Mouse (Mus musculus) MEL (cell line): ENCODE results near the gene Hs6st3. TPM values are rescaled to one million over a fixed set of nuclear protein-coding genes. Genes with fewer than 3 reads are reported as not detected.

ENCODE experiments used
- DNase-seq: peaks from one replicate; pipeline ENCODE4 v3.0.0; 2011; ENCODE audit warnings: low read depth, low spot score
- H3K27ac ChIP-seq: 2 replicates; pipeline ENCODE4 v1.5.1; 2012; ENCODE audit warnings: low read depth, mild to moderate bottlenecking, control low read depth, low read length, moderate library complexity; ENCODE audit not compliant: control insufficient read depth
- H3K27me3 ChIP-seq, 2 experiments: fragments of 150-350 bp in 1 of 2; sonication (generic) in 1 of 2; 2 replicates each; pipeline ENCODE4 v1.6.1; 2012; ENCODE audit warnings: low read length in 2 of 2, mild to moderate bottlenecking in 2 of 2, improper control_type of control experiment in 1 of 2, moderate library complexity in 1 of 2; ENCODE audit not compliant: insufficient read depth in 2 of 2, control insufficient read depth in 1 of 2
- H3K36me3 ChIP-seq, 2 experiments: 2 replicates each; pipeline ENCODE4 v1.6.1; 2012 to 2014; ENCODE audit warnings: low read length in 2 of 2, improper control_type of control experiment in 1 of 2, inconsistent platforms in 1 of 2, mild to moderate bottlenecking in 1 of 2; ENCODE audit not compliant: insufficient read depth in 2 of 2, control insufficient read depth in 1 of 2
- H3K4me1 ChIP-seq, 2 experiments: fragments of 150-350 bp in 1 of 2; sonication (generic) in 1 of 2; 2 replicates each; pipeline ENCODE4 v1.6.1; 2012; ENCODE audit warnings: low read length in 2 of 2, improper control_type of control experiment in 1 of 2, mild to moderate bottlenecking in 1 of 2; ENCODE audit not compliant: insufficient read depth in 2 of 2, control insufficient read depth in 1 of 2
- H3K4me3 ChIP-seq, 2 experiments: fragments of 150-350 bp in 1 of 2; sonication (generic) in 1 of 2; 2 replicates each; pipeline ENCODE4 v1.5.1; 2012; ENCODE audit warnings: low read depth in 2 of 2, low read length in 2 of 2, mild to moderate bottlenecking in 2 of 2, moderate library complexity in 2 of 2, control low read depth in 1 of 2, improper control_type of control experiment in 1 of 2; ENCODE audit not compliant: control insufficient read depth in 1 of 2, insufficient read depth in 1 of 2
- H3K79me2 ChIP-seq: 2 replicates; pipeline ENCODE4 v1.6.1; 2012; ENCODE audit warnings: mild to moderate bottlenecking, low read length, moderate library complexity; ENCODE audit not compliant: control insufficient read depth, poor library complexity, insufficient read depth
- H3K9ac ChIP-seq: 2 replicates; pipeline ENCODE4 v1.6.1; 2012; ENCODE audit warnings: low read depth, mild to moderate bottlenecking, control low read depth, low read length, moderate library complexity; ENCODE audit not compliant: control insufficient read depth, poor library complexity, severe bottlenecking
- H3K9me3 ChIP-seq: fragments of 150-350 bp; sonication (generic); replicated peaks from 2 replicates; pipeline ENCODE4 v1.6.1; 2012; ENCODE audit warnings: mild to moderate bottlenecking, low read length, improper control_type of control experiment, moderate library complexity; ENCODE audit not compliant: insufficient read depth
- BHLHE40 ChIP-seq: IDR thresholded peaks from 2 replicates; pipeline ENCODE4 v1.6.1; 2012; ENCODE audit warnings: low read depth, mild to moderate bottlenecking, inconsistent platforms, low read length, improper control_type of control experiment, borderline replicate concordance
- EP300 ChIP-seq, 2 experiments: IDR thresholded peaks; 2 replicates each; pipeline ENCODE4 v1.6.1; 2011; ENCODE audit warnings: improper control_type of control experiment in 2 of 2, low read length in 2 of 2, low read depth in 1 of 2, mild to moderate bottlenecking in 1 of 2
- GABPA ChIP-seq: IDR thresholded peaks from 2 replicates; pipeline ENCODE4 v1.6.1; 2012; ENCODE audit warnings: low read depth, mild to moderate bottlenecking, inconsistent platforms, low read length, improper control_type of control experiment, moderate library complexity
- HCFC1 ChIP-seq: IDR thresholded peaks from 2 replicates; pipeline ENCODE4 v1.6.1; 2012; ENCODE audit warnings: low read depth, mild to moderate bottlenecking, inconsistent platforms, low read length, improper control_type of control experiment, moderate library complexity
- KAT2A ChIP-seq: conservative IDR thresholded peaks from 2 replicates; pipeline ENCODE4 v1.6.1; 2012; ENCODE audit warnings: low read depth, low read length, improper control_type of control experiment, inconsistent platforms
- MAX ChIP-seq: IDR thresholded peaks from 2 replicates; pipeline ENCODE4 v1.6.1; 2011; ENCODE audit warnings: low read length, improper control_type of control experiment
- MAZ ChIP-seq: IDR thresholded peaks from 2 replicates; pipeline ENCODE4 v1.6.1; 2012; ENCODE audit warnings: low read depth, mild to moderate bottlenecking, inconsistent platforms, low read length, improper control_type of control experiment
- MEF2A ChIP-seq: IDR thresholded peaks from 2 replicates; pipeline ENCODE4 v1.6.1; 2014; ENCODE audit warnings: low read depth, mild to moderate bottlenecking, inconsistent platforms, low read length, improper control_type of control experiment; ENCODE audit not compliant: poor library complexity, insufficient replicate concordance, severe bottlenecking; ENCODE audit errors: extremely low read depth
- MYC ChIP-seq: IDR thresholded peaks from 2 replicates; pipeline ENCODE4 v1.6.1; 2011; ENCODE audit warnings: low read depth, mild to moderate bottlenecking, low read length, improper control_type of control experiment, moderate library complexity
- NELFE ChIP-seq: IDR thresholded peaks from 2 replicates; pipeline ENCODE4 v1.6.1; 2011; ENCODE audit warnings: low read depth, low read length, improper control_type of control experiment
- POLR2A ChIP-seq, 2 experiments: IDR thresholded peaks; 2 replicates each; pipeline ENCODE4 v1.6.1; 2011 to 2012; ENCODE audit warnings: low read length in 2 of 2, mild to moderate bottlenecking in 2 of 2, control low read depth in 1 of 2, improper control_type of control experiment in 1 of 2, low read depth in 1 of 2, moderate library complexity in 1 of 2; ENCODE audit not compliant: control insufficient read depth in 1 of 2, insufficient read depth in 1 of 2, poor library complexity in 1 of 2
- RAD21 ChIP-seq: IDR thresholded peaks from 2 replicates; pipeline ENCODE4 v1.6.1; 2011; ENCODE audit warnings: mild to moderate bottlenecking, low read depth, low read length, improper control_type of control experiment
- RCOR1 ChIP-seq: IDR thresholded peaks from 2 replicates; pipeline ENCODE4 v1.6.1; 2012; ENCODE audit warnings: low read depth, mild to moderate bottlenecking, inconsistent platforms, low read length, improper control_type of control experiment
- SMC3 ChIP-seq: IDR thresholded peaks from 2 replicates; pipeline ENCODE4 v1.6.1; 2011; ENCODE audit warnings: low read depth, low read length, improper control_type of control experiment
- TAL1 ChIP-seq: IDR thresholded peaks from 2 replicates; pipeline ENCODE4 v1.6.1; 2012; ENCODE audit warnings: mild to moderate bottlenecking, inconsistent platforms, low read length, moderate library complexity, mixed read lengths
- TBP ChIP-seq: IDR thresholded peaks from 2 replicates; pipeline ENCODE4 v1.8.0; 2011; ENCODE audit warnings: low read depth, low read length, improper control_type of control experiment
- TCF12 ChIP-seq: IDR thresholded peaks from 2 replicates; pipeline ENCODE4 v1.6.1; 2014; ENCODE audit warnings: low read depth, mild to moderate bottlenecking, inconsistent platforms, low read length, improper control_type of control experiment, moderate library complexity
- USF1 ChIP-seq: IDR thresholded peaks from 2 replicates; pipeline ENCODE4 v1.6.1; 2014; ENCODE audit warnings: low read depth, mild to moderate bottlenecking, inconsistent platforms, low read length, improper control_type of control experiment, moderate library complexity
- USF2 ChIP-seq, 2 experiments: IDR thresholded peaks; 2 replicates each; pipeline ENCODE4 v1.6.1; 2011 to 2012; ENCODE audit warnings: improper control_type of control experiment in 2 of 2, low read length in 2 of 2, borderline replicate concordance in 1 of 2, inconsistent platforms in 1 of 2, low read depth in 1 of 2, mild to moderate bottlenecking in 1 of 2; ENCODE audit not compliant: insufficient read depth in 1 of 2
- ZC3H11A ChIP-seq: IDR thresholded peaks from 2 replicates; pipeline ENCODE4 v1.6.1; 2012; ENCODE audit warnings: low read depth, mild to moderate bottlenecking, inconsistent platforms, low read length, improper control_type of control experiment
- ZMIZ1 ChIP-seq: IDR thresholded peaks from 2 replicates; pipeline ENCODE4 v1.6.1; 2012; ENCODE audit warnings: low read depth, mild to moderate bottlenecking, inconsistent platforms, low read length, improper control_type of control experiment, moderate library complexity
- polyA plus RNA-seq, 2 experiments: library from polyadenylated mRNA; stranded (reverse) in 1 of 2; unstranded in 1 of 2; fragments of >175 nt in 1 of 2; fragments of >200 nt in 1 of 2; gene quantifications; 2 replicates each; pipeline versions ENCODE4 v1.2.1 to v1.2.4; 2012; ENCODE audit warnings: low replicate concordance in 2 of 2, low read depth in 1 of 2; ENCODE audit not compliant: insufficient read length in 2 of 2, insufficient read depth in 1 of 2, missing spikeins in 1 of 2
- total RNA-seq: library from RNA; depleted of rRNA; stranded (reverse); fragments of 300-350 nt; gene quantifications from 2 replicates; pipeline ENCODE4 v1.2.3, GENCODE M21; 2012

Hs6st3 gene
- total and polyA plus RNA-seq, 3 experiments: not detected

DNA sequence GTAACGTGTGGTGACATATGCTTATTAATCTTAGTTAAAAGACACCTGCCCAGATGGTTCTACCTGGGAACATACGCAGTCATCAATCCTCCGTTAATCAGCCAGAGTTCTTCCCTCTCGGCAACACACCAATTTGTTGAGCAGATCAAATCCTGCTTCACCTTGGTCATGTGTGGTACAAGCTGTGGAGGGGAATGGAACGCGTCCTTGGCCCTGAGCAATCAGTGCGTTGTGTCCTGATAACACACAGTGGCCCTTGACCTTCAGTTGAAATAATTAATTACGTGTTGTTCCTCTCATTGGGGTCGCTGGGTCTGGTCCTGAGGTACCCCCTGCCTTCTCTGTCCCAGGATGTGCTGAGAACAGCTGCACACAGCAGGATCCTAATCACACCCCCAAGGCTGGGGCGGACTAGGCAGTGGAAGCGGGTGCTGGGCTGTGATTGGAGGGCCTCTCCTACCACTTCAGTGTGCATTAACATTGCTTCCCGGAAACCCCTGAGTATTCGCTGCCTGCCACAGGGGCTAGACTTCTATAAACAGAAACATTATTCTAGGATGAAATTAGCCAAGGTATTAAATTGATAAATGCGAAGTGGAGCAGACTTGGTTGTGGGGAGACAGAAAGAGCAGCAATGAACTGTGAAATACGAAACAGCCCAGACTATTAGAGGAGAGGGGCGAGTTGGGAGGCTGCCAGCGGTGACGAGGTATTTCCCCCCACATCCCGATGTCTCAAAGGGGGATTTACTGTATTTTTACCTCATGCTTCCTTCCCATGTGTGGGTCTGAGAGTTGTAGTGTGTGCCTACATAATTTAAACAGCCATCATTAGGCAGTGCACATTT, 693.2 kb downstream of the Hs6st3 start:
- no peak overlapping the region for H3K27ac ChIP-seq
- no peaks in the 10 kb centered on the region for H3K4me1 ChIP-seq
- no peaks in the 10 kb centered on the region for H3K36me3 ChIP-seq
- no peak overlapping the region for H3K4me3 ChIP-seq
- no peaks in the 10 kb centered on the region for H3K79me2 ChIP-seq
- no peaks in the 10 kb centered on the region for H3K9me3 ChIP-seq
- no peaks in the 10 kb centered on the region for H3K27me3 ChIP-seq
- no peak overlapping the region for H3K9ac ChIP-seq
- no peak for DNase-seq
- TF ChIP-seq ZC3H11A: no peak
- no peak for TF ChIP-seq MYC
- no peak for TF ChIP-seq BHLHE40
- no peak for TF ChIP-seq SMC3
- TF ChIP-seq EP300 (IDR thresholded peaks at IDR 0.05; ENCODE audit: low read depth in 1 of 2, low read length in 2 of 2): no peak
- no peak for TF ChIP-seq USF1
- no peak for TF ChIP-seq GABPA
- TF ChIP-seq TCF12: no peak
- TF ChIP-seq POLR2A (IDR thresholded peaks at IDR 0.05; ENCODE audit: control insufficient read depth in 1 of 2, insufficient read depth in 1 of 2, low read depth in 1 of 2, low read length in 2 of 2, poor library complexity in 1 of 2): no peak
- TF ChIP-seq ZMIZ1: no peak
- no peak for TF ChIP-seq USF2 (IDR thresholded peaks at IDR 0.05; ENCODE audit: borderline replicate concordance in 1 of 2, insufficient read depth in 1 of 2, low read depth in 1 of 2, low read length in 2 of 2)
- TF ChIP-seq RCOR1: no peak
- no peak for TF ChIP-seq MAX
- TF ChIP-seq HCFC1: no peak
- TF ChIP-seq TBP: no peak
- TF ChIP-seq TAL1: no peak
- TF ChIP-seq, all 39 proteins: peak for 0

DNA sequence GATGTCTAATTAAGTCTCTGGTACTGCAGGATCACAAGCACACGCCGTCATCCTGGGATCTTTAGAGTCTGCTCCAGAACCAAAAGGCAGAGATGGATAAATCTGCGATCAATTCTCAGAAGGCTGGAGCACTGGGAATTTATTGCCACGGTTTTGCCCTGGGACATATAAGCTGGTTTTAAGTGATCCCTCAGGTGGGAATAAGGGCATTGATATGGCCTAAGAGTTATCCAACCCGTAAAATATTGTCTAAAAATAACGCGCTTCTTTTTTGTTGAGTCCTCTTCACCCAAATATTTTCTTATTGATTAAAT, 693.8 kb downstream of the Hs6st3 start:
- Histone ChIP-seq H3K9me3 (no peaks in the 10 kb centered on the region), H3K4me3 (no peak overlapping the region), H3K27ac (no peak overlapping the region), H3K9ac (no peak overlapping the region), H3K27me3 (no peaks in the 10 kb centered on the region), H3K79me2 (no peaks in the 10 kb centered on the region), H3K36me3 (no peaks in the 10 kb centered on the region), H3K4me1 (no peaks in the 10 kb centered on the region)
- no peak for DNase-seq
- TF ChIP-seq HCFC1: no peak
- TF ChIP-seq ZMIZ1: no peak
- no peak for TF ChIP-seq KAT2A
- no peak for TF ChIP-seq MAZ
- TF ChIP-seq MEF2A: no peak
- no peak for TF ChIP-seq TBP
- no peak for TF ChIP-seq NELFE
- no peak for TF ChIP-seq RCOR1
- TF ChIP-seq RAD21: no peak
- TF ChIP-seq POLR2A (IDR thresholded peaks at IDR 0.05; ENCODE audit: control insufficient read depth in 1 of 2, insufficient read depth in 1 of 2, low read depth in 1 of 2, low read length in 2 of 2, poor library complexity in 1 of 2): no peak
- TF ChIP-seq TCF12: no peak
